Mouse (Mus musculus) hindbrain, embryonic 12.5 days (tissue): ENCODE results near the gene Npc1l1. TPM values are rescaled to one million over a fixed set of nuclear protein-coding genes. Genes with fewer than 3 reads are reported as not detected.
A peak's percentile ranks its signal among the peaks of the same experiment; 100 is the strongest.

Source experiments
- ATAC-seq: fragments of 200-750 bp; cut with Nextera tagmentation; 2 replicates; pipeline ENCODE4 v1.8.0; 2017; ENCODE audit warnings: moderate TSS enrichment; ENCODE audit not compliant: low FRiP score
- H3K27ac ChIP-seq: fragments of 300-500 bp; sonication (generic); 2 replicates; pipeline ENCODE4 v1.5.1; 2016; ENCODE audit warnings: mild to moderate bottlenecking
- H3K27me3 ChIP-seq: fragments of 300-500 bp; sonication (generic); 2 replicates; pipeline ENCODE4 v1.6.1; 2016; ENCODE audit warnings: mild to moderate bottlenecking
- H3K36me3 ChIP-seq: fragments of 300-500 bp; sonication (generic); 2 replicates; pipeline ENCODE4 v1.6.1; 2016; ENCODE audit warnings: mild to moderate bottlenecking
- H3K4me1 ChIP-seq: fragments of 300-500 bp; sonication (generic); 2 replicates; pipeline ENCODE4 v1.6.1; 2016
- H3K4me2 ChIP-seq: fragments of 300-500 bp; sonication (generic); replicated peaks from 2 replicates; pipeline ENCODE4 v1.6.1; 2016; ENCODE audit warnings: mild to moderate bottlenecking
- H3K4me3 ChIP-seq: fragments of 300-500 bp; sonication (generic); 2 replicates; pipeline ENCODE4 v1.5.1; 2016; ENCODE audit warnings: mild to moderate bottlenecking
- H3K9ac ChIP-seq: fragments of 300-500 bp; sonication (generic); 2 replicates; pipeline ENCODE4 v1.6.1; 2016; ENCODE audit warnings: mild to moderate bottlenecking, moderate library complexity
- H3K9me3 ChIP-seq: fragments of 300-500 bp; sonication (generic); replicated peaks from 2 replicates; pipeline ENCODE4 v1.6.1; 2016; ENCODE audit warnings: mild to moderate bottlenecking
- WGBS: fragments of 180-500 bp; shearing (Covaris S2); methylation state at CpG from one replicate; pipeline ENCODE4 v1.1.7; 2016; 5-methylcytosine and 5-hydroxymethylcytosine counted together
- polyA plus RNA-seq: library from polyadenylated mRNA; unstranded; fragments of >200 nt; fragmentation: Nextera tagmentation; extraction: Ambion mirVana; gene quantifications from 2 replicates; pipeline ENCODE4 v1.2.1, GENCODE M21; 2016

The Npc1l1 gene
- polyA plus RNA-seq, 1 experiment from 2014 or later, result not detected

GRCm38 (mm10) chr11:6252824-6253223 is 22.9 kb upstream of the Npc1l1 start:
- Histone ChIP-seq H3K9me3 (no peaks in the 10 kb centered on the region), H3K9ac (no peak overlapping the region), H3K27me3 (no peaks in the 10 kb centered on the region), H3K4me2 (no peak overlapping the region), H3K27ac (no peak overlapping the region), H3K4me1 (no peaks in the 10 kb centered on the region), H3K36me3 (peaks cover 6% of the 10 kb centered on the region), H3K4me3 (no peak overlapping the region)
- WGBS, result 87% methylated on average over 4 of the region's 4 CpGs
- no peak for ATAC-seq

DNA sequence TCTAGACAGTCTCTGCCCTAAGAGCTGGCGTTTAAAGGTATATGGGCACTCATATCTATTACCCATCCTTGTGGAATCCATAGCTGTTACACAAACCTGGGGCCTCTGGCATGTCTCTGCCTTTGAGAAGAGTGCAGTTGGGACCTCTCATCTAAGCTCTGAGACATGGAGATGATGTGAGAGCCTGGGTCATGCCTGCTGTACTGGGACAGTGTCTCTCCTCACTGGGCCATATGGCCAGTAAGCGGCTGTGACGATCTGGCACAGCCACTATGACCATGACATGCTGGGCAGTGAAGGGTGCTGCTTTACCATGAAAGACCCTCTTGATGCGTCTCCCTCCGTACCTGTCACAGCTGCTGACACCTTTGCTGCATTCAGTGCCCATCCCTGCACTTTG is 22.3 kb upstream of the Npc1l1 start:
- Histone ChIP-seq H3K9ac (no peak overlapping the region), H3K36me3 (no peaks in the 10 kb centered on the region), H3K9me3 (no peaks in the 10 kb centered on the region), H3K4me3 (no peak overlapping the region), H3K27ac (no peak overlapping the region), H3K27me3 (no peaks in the 10 kb centered on the region), H3K4me1 (no peaks in the 10 kb centered on the region), H3K4me2 (no peak overlapping the region)
- ATAC-seq, result no peak
- WGBS, result 88% methylated on average over 5 of the region's 5 CpGs

DNA sequence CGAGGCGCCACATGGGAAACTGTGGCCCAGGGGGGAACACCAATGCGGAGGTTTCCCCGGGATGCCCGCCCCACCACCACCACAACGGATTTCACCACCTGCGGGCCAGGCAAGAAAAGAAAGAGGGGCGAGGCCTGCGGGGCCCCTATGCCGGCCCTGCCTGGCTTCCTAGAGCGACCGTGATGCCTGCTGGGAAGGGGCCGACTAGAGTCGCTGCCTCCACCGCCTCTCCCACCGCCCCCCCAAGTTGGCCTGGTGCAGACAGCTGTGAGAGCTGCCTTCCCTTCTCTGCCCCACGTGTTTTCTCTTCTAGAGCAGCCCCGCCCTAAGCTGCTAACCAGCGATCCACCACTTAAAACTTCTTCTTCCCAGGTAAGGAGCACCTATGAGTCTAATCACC is 14.8 kb upstream of the Npc1l1 start:
- H3K36me3 ChIP-seq, result no peaks in the 10 kb centered on the region
- no peak overlapping the region for H3K9ac ChIP-seq
- 51% methylated on average over 19 of the region's 19 CpGs for WGBS

DNA sequence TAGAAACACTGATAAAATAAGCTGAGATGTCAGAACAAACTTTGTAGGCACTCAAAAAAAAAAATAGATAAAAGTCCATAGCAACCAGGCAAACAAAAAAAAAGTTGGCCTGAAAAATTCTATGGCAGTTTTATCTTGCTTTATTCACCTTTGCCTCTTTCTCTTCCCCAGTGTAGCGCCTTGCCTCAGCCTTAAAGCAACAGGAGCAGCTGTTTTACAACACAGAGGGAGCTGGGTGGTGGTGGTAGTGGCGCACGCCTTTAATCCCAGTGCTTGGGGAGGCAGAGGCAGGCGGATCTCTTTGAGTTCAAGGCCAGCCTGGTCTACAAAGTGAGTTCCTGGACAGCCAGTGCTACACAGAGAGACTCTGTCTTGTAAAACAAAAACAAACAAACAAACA is 3.1 kb upstream of the Npc1l1 start:
- Histone ChIP-seq H3K4me3 (no peak overlapping the region), H3K36me3 (no peaks in the 10 kb centered on the region), H3K9ac (no peak overlapping the region), H3K27me3 (no peaks in the 10 kb centered on the region), H3K4me2 (no peak overlapping the region), H3K27ac (no peak overlapping the region), H3K4me1 (no peaks in the 10 kb centered on the region), H3K9me3 (peaks cover 7% of the 10 kb centered on the region; the same call in 1 of the 2 replicates)
- 83% methylated on average over 4 of the region's 4 CpGs for WGBS
- no peak for ATAC-seq

More for the DNA sequence above, 14.8 kb upstream of the Npc1l1 start:
- Histone ChIP-seq H3K4me3 (no peak overlapping the region), H3K4me1 (no peaks in the 10 kb centered on the region), H3K27me3 (no peaks in the 10 kb centered on the region), H3K27ac (no peak overlapping the region), H3K9me3 (no peaks in the 10 kb centered on the region), H3K4me2 (no peak overlapping the region)
- ATAC-seq, result no peak

- no peaks in the 10 kb centered on the region for H3K4me1 ChIP-seq
- no peak for ATAC-seq
- WGBS, result 82% methylated on average over 14 of the region's 14 CpGs
- H3K4me3 ChIP-seq, result no peak overlapping the region
- H3K36me3 ChIP-seq, result no peaks in the 10 kb centered on the region
- H3K27ac ChIP-seq, result no peak overlapping the region
- H3K9ac ChIP-seq, result no peak overlapping the region
- H3K9me3 ChIP-seq, result no peaks in the 10 kb centered on the region
- no peak overlapping the region for H3K4me2 ChIP-seq
- H3K27me3 ChIP-seq, result peaks cover 4% of the 10 kb centered on the region; the same call in 1 of the 2 replicates
Measured at GRCm38 (mm10) chr11:6224541-6225229, 5.3 kb downstream of the Npc1l1 start.

DNA sequence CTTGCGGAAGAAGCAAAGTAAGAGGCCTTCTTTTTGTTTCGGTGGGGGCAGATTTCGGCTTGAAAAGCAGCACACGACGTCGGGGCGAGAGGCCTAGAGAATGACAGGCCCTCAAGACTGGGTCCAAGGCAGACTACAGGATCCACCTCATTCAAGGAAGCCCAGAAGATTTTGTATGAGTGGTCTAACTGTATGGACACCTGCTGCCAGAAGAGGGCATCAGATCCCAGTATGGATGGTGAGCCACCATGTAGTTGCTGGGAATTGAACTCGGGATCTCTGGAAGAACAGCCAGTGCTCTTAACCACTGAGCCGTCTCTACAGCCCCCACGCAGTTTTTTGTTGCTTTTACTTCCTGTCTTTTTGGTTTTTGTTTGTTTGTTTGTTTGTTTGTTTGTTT is 7.8 kb downstream of the Npc1l1 start:
- no peak overlapping the region for H3K9ac ChIP-seq
- H3K4me2 ChIP-seq, result no peak overlapping the region
- H3K4me3 ChIP-seq, result no peak overlapping the region
- H3K27ac ChIP-seq, result no peak overlapping the region
- H3K27me3 ChIP-seq, result peaks cover 4% of the 10 kb centered on the region; the same call in 1 of the 2 replicates
- H3K9me3 ChIP-seq, result no peaks in the 10 kb centered on the region
- no peak for ATAC-seq
- H3K36me3 ChIP-seq, result no peaks in the 10 kb centered on the region
- H3K4me1 ChIP-seq, result no peaks in the 10 kb centered on the region
- 96% methylated on average over 10 of the region's 10 CpGs for WGBS

GRCm38 (mm10) chr11:6219967-6220366 is 10.0 kb downstream of the Npc1l1 start:
- 84% methylated on average over 6 of the region's 6 CpGs for WGBS
- Histone ChIP-seq H3K4me3 (no peak overlapping the region), H3K9ac (no peak overlapping the region), H3K27me3 (peaks cover 4% of the 10 kb centered on the region; the same call in 1 of the 2 replicates), H3K9me3 (no peaks in the 10 kb centered on the region), H3K36me3 (no peaks in the 10 kb centered on the region), H3K27ac (no peak overlapping the region), H3K4me1 (no peaks in the 10 kb centered on the region), H3K4me2 (no peak overlapping the region)
- ATAC-seq, result no peak

DNA sequence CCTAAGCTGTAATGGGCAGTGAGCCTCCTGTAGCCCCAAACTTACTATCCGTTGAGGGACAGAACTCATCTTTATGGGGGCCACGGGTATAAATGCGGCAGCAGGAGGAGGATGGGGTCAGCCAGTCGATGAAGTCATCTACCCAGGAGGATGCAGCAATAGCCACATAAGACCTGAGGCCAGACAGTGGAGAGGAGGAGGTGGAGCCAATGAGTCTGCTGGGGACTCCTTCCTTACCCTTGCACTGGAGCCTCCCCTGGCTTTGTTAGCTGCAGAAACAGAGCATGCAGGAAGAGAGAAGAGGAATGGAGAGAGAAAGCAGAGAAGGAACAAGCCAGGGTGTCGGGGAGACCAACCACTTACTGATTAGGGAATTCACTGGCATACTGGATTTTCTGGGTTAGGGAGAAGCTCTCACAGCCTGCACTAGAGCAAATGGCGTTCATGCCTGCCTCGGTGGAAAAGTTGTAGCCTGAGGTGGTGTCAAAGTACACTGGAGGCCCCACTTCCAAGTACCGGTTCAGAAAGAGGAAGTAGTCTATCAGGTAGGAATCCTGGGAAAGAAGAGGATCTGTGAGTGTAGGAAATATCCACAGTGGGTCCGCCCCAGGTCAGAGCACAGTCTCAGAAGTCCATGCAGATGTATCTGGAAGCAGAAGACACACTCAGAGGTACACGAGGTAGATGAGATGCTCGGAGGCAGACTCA is 11.6 kb downstream of the Npc1l1 start:
- Histone ChIP-seq H3K27ac (no peak overlapping the region), H3K27me3 (peaks cover 4% of the 10 kb centered on the region; the same call in 1 of the 2 replicates), H3K36me3 (no peaks in the 10 kb centered on the region), H3K4me2 (no peak overlapping the region), H3K4me3 (no peak overlapping the region), H3K9me3 (no peaks in the 10 kb centered on the region), H3K9ac (no peak overlapping the region), H3K4me1 (no peaks in the 10 kb centered on the region)
- WGBS, result 89% methylated on average over 11 of the region's 11 CpGs
- no peak for ATAC-seq

GRCm38 (mm10) chr11:6216834-6217233 is 13.1 kb downstream of the Npc1l1 start:
- no peak overlapping the region for H3K27ac ChIP-seq
- ATAC-seq, result no peak
- 56% methylated on average over 3 of the region's 3 CpGs for WGBS

GRCm38 (mm10) chr11:6208158-6208557 is 21.8 kb downstream of the Npc1l1 start:
- ATAC-seq, result no peak
- Histone ChIP-seq H3K4me3 (no peak overlapping the region), H3K9me3 (peaks cover 8% of the 10 kb centered on the region; the same call in 1 of the 2 replicates), H3K27ac (no peak overlapping the region), H3K27me3 (0 out of 2 replicates have a peak, but pooled peaks cover 2% of the 10 kb centered on the region), H3K36me3 (no peaks in the 10 kb centered on the region), H3K4me1 (no peaks in the 10 kb centered on the region), H3K4me2 (no peak overlapping the region), H3K9ac (no peak overlapping the region)
- 94% methylated on average over 1 of the region's 1 CpGs for WGBS

More at GRCm38 (mm10) chr11:6216834-6217233, 13.1 kb downstream of the Npc1l1 start:
- Histone ChIP-seq H3K27me3 (no peaks in the 10 kb centered on the region), H3K36me3 (no peaks in the 10 kb centered on the region), H3K4me2 (no peak overlapping the region), H3K4me1 (no peaks in the 10 kb centered on the region), H3K4me3 (no peak overlapping the region), H3K9ac (no peak overlapping the region), H3K9me3 (no peaks in the 10 kb centered on the region)

DNA sequence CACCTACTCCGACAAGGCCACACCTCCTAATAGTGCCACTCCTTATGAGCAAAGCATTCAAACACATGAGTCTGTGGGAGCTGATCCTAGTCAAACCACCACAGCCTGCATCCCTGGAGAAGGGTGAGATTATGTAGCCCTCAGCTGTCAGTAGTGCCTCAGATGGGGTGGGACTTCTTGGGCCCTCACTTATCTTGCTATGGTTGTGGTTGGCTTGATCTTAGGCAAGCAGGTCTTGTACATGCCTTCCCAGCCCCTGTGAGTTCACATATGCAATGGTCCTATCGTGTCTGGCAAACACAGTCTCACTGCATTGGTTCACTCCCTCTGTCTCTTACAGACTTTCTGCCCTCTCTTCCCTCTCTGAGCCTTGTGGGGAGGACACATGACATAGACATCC is 22.9 kb downstream of the Npc1l1 start:
- ATAC-seq, result no peak
- no peaks in the 10 kb centered on the region for H3K36me3 ChIP-seq
- H3K27ac ChIP-seq, result no peak overlapping the region
- H3K27me3 ChIP-seq, result 0 out of 2 replicates have a peak, but pooled peaks cover 2% of the 10 kb centered on the region
- no peak overlapping the region for H3K9ac ChIP-seq
- 86% methylated on average over 2 of the region's 2 CpGs for WGBS
- no peaks in the 10 kb centered on the region for H3K4me1 ChIP-seq
- H3K9me3 ChIP-seq, result peaks cover 8% of the 10 kb centered on the region; the same call in 1 of the 2 replicates
- H3K4me2 ChIP-seq, result no peak overlapping the region
- H3K4me3 ChIP-seq, result no peak overlapping the region

- no peaks in the 10 kb centered on the region for H3K27me3 ChIP-seq
- peaks cover 26% of the 10 kb centered on the region for H3K4me1 ChIP-seq
- H3K36me3 ChIP-seq, result no peaks in the 10 kb centered on the region
- ATAC-seq, result peak; percentile 12; the same call in 1 of the 2 replicates
- peak overlapping the region; percentile 94 for H3K4me2 ChIP-seq
- 28% methylated on average over 9 of the region's 9 CpGs for WGBS
- H3K27ac ChIP-seq, result peak overlapping the region; percentile 94
- peak overlapping the region; percentile 99 for H3K4me3 ChIP-seq
- H3K9me3 ChIP-seq, result no peaks in the 10 kb centered on the region
- H3K9ac ChIP-seq, result peak overlapping the region; percentile 96
Measured at GRCm38 (mm10) chr11:6200570-6200969, 29.4 kb downstream of the Npc1l1 start.
